8 mouse cellular contexts compared by ENCODE assay signal in genomic region chr3:87618240-87618639, GRCm38 (mm10). TPM values are rescaled to one million over a fixed set of nuclear protein-coding genes. Genes with fewer than 3 reads are reported as not detected.
DNase-seq lines count a peak whose midpoint lies in the region; ATAC-seq and TF ChIP-seq lines count a peak whose summit lies in the region.

No protein-coding gene starts in this region.

- peak; percentile 45 for DNase-seq in liver, adult 2 months (ENCODE audit: extremely low read depth, low read depth, low spot score)
- DNase-seq in liver, result no peak
- no peak for DNase-seq in embryonic facial prominence, embryonic 10.5 days (ENCODE audit: low spot score)
- no peak for DNase-seq in spleen, postnatal 10 days (ENCODE audit: low spot score in 2 of 2)
- no peak for DNase-seq in layer of hippocampus, adult 9-10 months (ENCODE audit: low spot score)
- DNase-seq in layer of hippocampus, adult 18-20 months (ENCODE audit: low spot score in 2 of 2), result no peak

- H3K4me2 ChIP-seq in intestine, embryonic 15.5 days (replicated peaks), result peak overlapping the region; percentile 90
- H3K4me2 ChIP-seq in neural tube, embryonic 12.5 days (replicated peaks), result peak overlapping the region; percentile 94

- no peak for TF ChIP-seq POLR2A in liver, adult 2 months (IDR thresholded peaks at IDR 0.05; ENCODE audit: extremely low read depth, insufficient read depth, low read length)

- peak overlapping the region; percentile 37 for H3K4me3 ChIP-seq in liver, adult 2 months (ENCODE audit: insufficient read depth, low read depth, low read length)
- peak overlapping the region; percentile 86 for H3K4me3 ChIP-seq in embryonic facial prominence, embryonic 10.5 days
- H3K4me3 ChIP-seq in intestine, embryonic 15.5 days (replicated peaks), result peak overlapping the region; percentile 82
- peak overlapping the region; percentile 76 for H3K4me3 ChIP-seq in neural tube, embryonic 12.5 days

- H3K27me3 ChIP-seq in liver, adult 2 months (ENCODE audit: control insufficient read depth, insufficient read depth, low read length), result no peaks in the 10 kb centered on the region
- H3K27me3 ChIP-seq in embryonic facial prominence, embryonic 10.5 days (replicated peaks; ENCODE audit: low read depth, poor library complexity, severe bottlenecking), result 0 out of 2 replicates have a peak, but pooled peaks cover 4% of the 10 kb centered on the region
- no peaks in the 10 kb centered on the region for H3K27me3 ChIP-seq in intestine, embryonic 15.5 days (replicated peaks)
- no peaks in the 10 kb centered on the region for H3K27me3 ChIP-seq in neural tube, embryonic 12.5 days (replicated peaks)

- no peaks in the 10 kb centered on the region for H3K9me3 ChIP-seq in embryonic facial prominence, embryonic 10.5 days
- no peaks in the 10 kb centered on the region for H3K9me3 ChIP-seq in intestine, embryonic 15.5 days
- no peaks in the 10 kb centered on the region for H3K9me3 ChIP-seq in neural tube, embryonic 12.5 days

- peak overlapping the region; percentile 74 for H3K9ac ChIP-seq in liver, adult 2 months (ENCODE audit: low read depth, low read length)
- peak overlapping the region; percentile 95 for H3K9ac ChIP-seq in intestine, embryonic 15.5 days
- H3K9ac ChIP-seq in neural tube, embryonic 12.5 days, result peak overlapping the region; percentile 93

- H3K4me1 ChIP-seq in liver, adult 2 months (ENCODE audit: control insufficient read depth, insufficient read depth, low read length), result peaks cover 25% of the 10 kb centered on the region
- H3K4me1 ChIP-seq in embryonic facial prominence, embryonic 10.5 days, result peaks cover 50% of the 10 kb centered on the region
- H3K4me1 ChIP-seq in intestine, embryonic 15.5 days (replicated peaks), result peaks cover 20% of the 10 kb centered on the region
- H3K4me1 ChIP-seq in neural tube, embryonic 12.5 days, result peaks cover 37% of the 10 kb centered on the region

- H3K27ac ChIP-seq in liver, adult 2 months (replicated peaks; ENCODE audit: insufficient read depth, low read depth, low read length), result no peak overlapping the region
- 0 out of 2 replicates have a peak overlapping the region, but pooled peaks have one; percentile 11 for H3K27ac ChIP-seq in embryonic facial prominence, embryonic 10.5 days (replicated peaks)
- no peak overlapping the region for H3K27ac ChIP-seq in intestine, embryonic 15.5 days
- H3K27ac ChIP-seq in neural tube, embryonic 12.5 days, result no peak overlapping the region

- H3K36me3 ChIP-seq in liver, adult 2 months (ENCODE audit: control insufficient read depth, insufficient read depth, low read length), result no peaks in the 10 kb centered on the region
- H3K36me3 ChIP-seq in embryonic facial prominence, embryonic 10.5 days (replicated peaks), result peaks cover 3% of the 10 kb centered on the region; the same call in 1 of the 2 replicates
- no peaks in the 10 kb centered on the region for H3K36me3 ChIP-seq in intestine, embryonic 15.5 days
- H3K36me3 ChIP-seq in neural tube, embryonic 12.5 days, result no peaks in the 10 kb centered on the region

- no peak for ATAC-seq in intestine, embryonic 15.5 days
- no peak for ATAC-seq in neural tube, embryonic 12.5 days (ENCODE audit: low FRiP score, low read depth)

- no peak for TF ChIP-seq CTCF in liver, adult 2 months (IDR thresholded peaks at IDR 0.05; ENCODE audit: low read depth, low read length)

- peaks cover 28% of the 10 kb centered on the region for H3K79me2 ChIP-seq in liver, adult 2 months (ENCODE audit: control insufficient read depth, insufficient read depth, low read length)

- WGBS in liver, adult 2 months, result 1% methylated on average over 3 of the region's 3 CpGs
- 10% methylated on average over 3 of the region's 3 CpGs for WGBS in embryonic facial prominence, embryonic 10.5 days
- 1% methylated on average over 3 of the region's 3 CpGs for WGBS in intestine, embryonic 15.5 days
- WGBS in neural tube, embryonic 12.5 days, result 11% methylated on average over 3 of the region's 3 CpGs

RNA-seq across cellular contexts. Expression of gene Arhgef11, which starts 0.9 kb away (rescaled TPM):
- total RNA-seq in liver, adult 2 months (2014; rRNA removed), result 12.6 and 16.2 TPM in 2 replicates
- polyA plus RNA-seq in liver, adult 2 months (2012; rRNA removed), result 15.5 and 16.4 TPM in 2 replicates
- 16.0 and 16.9 TPM in 2 replicates for polyA plus RNA-seq in embryonic facial prominence, embryonic 10.5 days (2016; fragmentation: Nextera tagmentation; extraction: Ambion mirVana)
- polyA plus RNA-seq in intestine, embryonic 15.5 days (2015; fragmentation: Nextera tagmentation; extraction: Ambion mirVana), result 13.7 and 14.4 TPM in 2 replicates
- polyA plus RNA-seq in neural tube, embryonic 12.5 days (2016; fragmentation: Nextera tagmentation; extraction: Ambion mirVana), result 23.6 and 27.1 TPM in 2 replicates
- total RNA-seq in layer of hippocampus, adult 18-20 months (2021), result 10 to 100 TPM; 59.9 to 60.5 TPM
